Mouse (Mus musculus) heart, postnatal 0 days (tissue): Measurements from ENCODE around the gene Cdk12.

Source experiments
- CTCF ChIP-seq: IDR thresholded peaks from 2 replicates; pipeline ENCODE4 v1.5.1; 2016; ENCODE audit warnings: antibody characterized with exemption, control low read depth, low read depth
- EP300 ChIP-seq: IDR thresholded peaks from 2 replicates; pipeline ENCODE4 v1.6.1; 2016; ENCODE audit warnings: antibody characterized with exemption, low read depth

DNA sequence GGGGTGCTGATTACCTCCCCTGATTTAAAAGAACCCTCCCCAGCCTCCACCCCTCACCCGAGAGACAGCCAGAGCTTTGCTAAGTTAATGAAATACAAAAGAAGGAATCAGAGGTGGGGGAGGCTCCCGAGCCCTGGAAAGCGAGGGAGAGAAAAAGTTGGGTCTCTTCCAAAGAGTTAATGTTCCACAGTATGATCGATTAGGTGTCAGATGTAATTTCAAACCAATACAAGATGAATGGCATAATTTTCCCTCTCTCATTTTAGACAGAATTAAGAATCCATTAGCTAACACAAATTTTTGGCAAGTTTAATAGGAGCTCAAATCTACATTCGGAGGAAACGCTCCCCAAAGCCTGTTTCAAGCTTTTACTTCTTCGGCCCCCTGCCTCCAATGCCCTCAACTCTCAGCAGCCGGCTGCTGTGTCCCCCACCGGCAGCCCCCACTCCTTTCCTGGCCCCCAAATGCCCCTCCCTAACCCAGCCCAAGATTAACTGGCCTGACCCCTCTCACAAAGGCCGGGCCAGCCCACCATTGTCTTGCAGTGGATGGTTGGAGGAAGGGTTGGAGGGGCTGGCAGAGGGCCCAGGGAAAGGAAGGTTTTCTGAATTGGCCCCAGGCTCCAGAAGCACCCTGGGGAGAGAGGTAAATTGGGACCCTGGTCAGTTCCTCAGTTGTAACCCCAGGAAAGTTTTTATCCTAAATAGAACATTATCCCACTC, 95.8 kb downstream of the Cdk12 start:
- TF ChIP-seq CTCF = no peak
- TF ChIP-seq EP300 = no peak
